21 mouse cellular contexts compared by ENCODE assay signal in the genomic region with DNA sequence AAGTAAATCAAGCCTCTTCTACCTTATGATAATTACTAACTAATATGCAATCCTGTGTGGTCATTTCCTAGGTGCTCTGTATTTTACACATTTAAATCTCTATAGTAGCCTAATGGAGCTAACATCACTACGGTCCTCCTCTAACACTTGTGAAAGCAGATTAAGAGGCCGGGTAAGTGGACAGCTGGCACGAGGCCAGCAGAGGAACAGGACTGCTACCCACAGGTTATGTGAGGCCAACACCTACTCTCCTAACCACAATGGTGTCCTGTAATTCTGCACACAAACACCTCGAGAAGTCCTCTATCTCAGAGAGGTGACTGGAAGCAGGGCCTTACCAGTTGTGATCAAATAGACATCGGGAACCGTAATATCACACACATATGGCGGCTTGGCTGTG. TPM values are rescaled to one million over a fixed set of nuclear protein-coding genes. Genes with fewer than 3 reads are reported as not detected.
A peak's percentile ranks its signal among the peaks of the same experiment; 100 is the strongest.
DNase-seq lines count a peak whose midpoint lies in the region; ATAC-seq and TF ChIP-seq lines count a peak whose summit lies in the region.
"Had no signal": no experiment of that assay in that cellular context is flagged by ENCODE, and none has a peak within 500 bp of the region (broad histone marks: within the 10 kb centered on the region; RNA-seq: fewer than 3 reads in every experiment).

No protein-coding gene starts in this region.

- ATAC-seq in neural tube, embryonic 13.5 days (ENCODE audit: low read depth), result peak; percentile 3; the same call in 1 of the 2 replicates
- ATAC-seq in lung, postnatal 0 days, result peak; percentile 71
- ATAC-seq in stomach, postnatal 0 days (ENCODE audit: low FRiP score, low TSS enrichment), result 0 out of 2 replicates have a peak, but pooled peaks have one; percentile 21

- peaks cover 58% of the 10 kb centered on the region for H3K36me3 ChIP-seq in neural tube, embryonic 13.5 days
- H3K36me3 ChIP-seq in lung, postnatal 0 days (ENCODE audit: insufficient read depth, low read length), result no peaks in the 10 kb centered on the region
- no peaks in the 10 kb centered on the region for H3K36me3 ChIP-seq in stomach, postnatal 0 days (ENCODE audit: control insufficient read depth, insufficient read depth, low read length)
- H3K36me3 ChIP-seq: liver, embryonic 13.5 days had no signal

- H3K27ac ChIP-seq in neural tube, embryonic 13.5 days (replicated peaks), result no peak overlapping the region
- no peak overlapping the region for H3K27ac ChIP-seq in lung, postnatal 0 days (ENCODE audit: low read length)
- H3K27ac ChIP-seq in stomach, postnatal 0 days (replicated peaks), result no peak overlapping the region
- H3K27ac ChIP-seq: forebrain, embryonic 10.5 days; hindbrain, embryonic 13.5 days; kidney, postnatal 0 days; limb, embryonic 13.5 days; liver, embryonic 13.5 days; midbrain, embryonic 12.5 days had no signal

- H3K27me3 ChIP-seq in neural tube, embryonic 13.5 days, result no peaks in the 10 kb centered on the region
- H3K27me3 ChIP-seq in lung, postnatal 0 days (replicated peaks; ENCODE audit: insufficient read depth, low read length), result no peaks in the 10 kb centered on the region
- H3K27me3 ChIP-seq in stomach, postnatal 0 days (ENCODE audit: control insufficient read depth, insufficient read depth, low read length), result no peaks in the 10 kb centered on the region
- H3K27me3 ChIP-seq: CH12.LX; hindbrain, embryonic 13.5 days; limb, embryonic 13.5 days; liver, embryonic 13.5 days; midbrain, embryonic 12.5 days had no signal

- H3K4me1 ChIP-seq in neural tube, embryonic 13.5 days (replicated peaks), result peaks cover 5% of the 10 kb centered on the region
- no peaks in the 10 kb centered on the region for H3K4me1 ChIP-seq in lung, postnatal 0 days (ENCODE audit: insufficient read depth, low read depth, low read length)
- H3K4me1 ChIP-seq in stomach, postnatal 0 days (replicated peaks; ENCODE audit: control insufficient read depth, insufficient read depth), result no peaks in the 10 kb centered on the region
- H3K4me1 ChIP-seq: liver, embryonic 13.5 days had no signal

- H3K9ac ChIP-seq in neural tube, embryonic 13.5 days, result no peak overlapping the region
- H3K9ac ChIP-seq in lung, postnatal 0 days (replicated peaks; ENCODE audit: low read depth), result no peak overlapping the region
- H3K9ac ChIP-seq in stomach, postnatal 0 days (ENCODE audit: low read length), result no peak overlapping the region
- H3K9ac ChIP-seq: hindbrain, embryonic 13.5 days; limb, embryonic 13.5 days; liver, embryonic 13.5 days; midbrain, embryonic 12.5 days had no signal

- 89% methylated on average over 7 of the region's 7 CpGs for WGBS in neural tube, embryonic 13.5 days
- WGBS in lung, postnatal 0 days, result 64% methylated on average over 7 of the region's 7 CpGs
- WGBS in stomach, postnatal 0 days, result 78% methylated on average over 7 of the region's 7 CpGs

- no peak overlapping the region for H3K4me3 ChIP-seq in neural tube, embryonic 13.5 days
- no peak overlapping the region for H3K4me3 ChIP-seq in lung, postnatal 0 days (ENCODE audit: low read depth, low read length)
- H3K4me3 ChIP-seq in stomach, postnatal 0 days (ENCODE audit: low read depth, low read length), result no peak overlapping the region
- H3K4me3 ChIP-seq: forebrain, embryonic 10.5 days; hindbrain, embryonic 13.5 days; limb, embryonic 13.5 days; liver, embryonic 13.5 days; midbrain, embryonic 12.5 days; myocyte had no signal

- H3K9me3 ChIP-seq in neural tube, embryonic 13.5 days, result no peaks in the 10 kb centered on the region
- H3K9me3 ChIP-seq in lung, postnatal 0 days (ENCODE audit: low read length), result no peaks in the 10 kb centered on the region
- no peaks in the 10 kb centered on the region for H3K9me3 ChIP-seq in stomach, postnatal 0 days (ENCODE audit: control insufficient read depth, low read length)
- H3K9me3 ChIP-seq: forebrain, embryonic 10.5 days; hindbrain, embryonic 13.5 days; limb, embryonic 13.5 days; liver, embryonic 13.5 days; midbrain, embryonic 12.5 days had no signal

- H3K4me2 ChIP-seq in neural tube, embryonic 13.5 days, result no peak overlapping the region
- H3K4me2 ChIP-seq in lung, postnatal 0 days (replicated peaks; ENCODE audit: low read depth, low read length), result no peak overlapping the region
- no peak overlapping the region for H3K4me2 ChIP-seq in stomach, postnatal 0 days (replicated peaks; ENCODE audit: low read depth)
- H3K4me2 ChIP-seq: hindbrain, embryonic 13.5 days; limb, embryonic 13.5 days; liver, embryonic 13.5 days; midbrain, embryonic 12.5 days had no signal

- TF ChIP-seq CTCF in lung, postnatal 0 days (IDR thresholded peaks at IDR 0.05), result no peak
- TF ChIP-seq CTCF in stomach, postnatal 0 days (IDR thresholded peaks at IDR 0.05; ENCODE audit: low read depth), result no peak

- DNase-seq in heart, postnatal 4 days, result peak; percentile 36
- DNase-seq in heart, adult 9 months (ENCODE audit: low spot score in 2 of 2), result no peak
- DNase-seq in neural tube, embryonic 10.5 days (ENCODE audit: extremely low spot score, low spot score), result no peak
- peak; percentile 62 for DNase-seq in lung, postnatal 0 days (ENCODE audit: low spot score)
- no peak for DNase-seq in stomach, postnatal 0 days (ENCODE audit: low spot score)
- DNase-seq in frontal cortex, postnatal 10 days (ENCODE audit: low spot score in 2 of 2), result no peak
- DNase-seq: adrenal gland, postnatal 36 days; cerebellum, adult 2 months; gastrocnemius, postnatal 10 days; layer of hippocampus, postnatal 36 days; liver, embryonic 13.5 days; spleen, adult 18-20 months; thymus, postnatal 4 days had no signal

- no peak for TF ChIP-seq EP300 in lung, postnatal 0 days (IDR thresholded peaks at IDR 0.05)
- no peak for TF ChIP-seq EP300 in stomach, postnatal 0 days (optimal IDR thresholded peaks at IDR 0.05)

RNA-seq across cellular contexts. Expression of a gene that starts 59.8 kb away (rescaled TPM):
- 1 to 10 TPM; 3.7 to 3.9 TPM for total RNA-seq in heart, postnatal 4 days (2021)
- polyA plus RNA-seq in neural tube, embryonic 13.5 days (2015; fragmentation: Nextera tagmentation; extraction: Ambion mirVana), result 14.6 and 15.4 TPM in 2 replicates
- 1.2 and 1.3 TPM in 2 replicates for polyA plus RNA-seq in lung, postnatal 0 days (2015; fragmentation: Nextera tagmentation; extraction: Ambion mirVana)
- polyA plus RNA-seq in stomach, postnatal 0 days (2015; fragmentation: Nextera tagmentation; extraction: Ambion mirVana), result 0.70 and 1.1 TPM in 2 replicates

Comparison
In these comparisons a context has a peak if more than half of its experiments do, and no peak if none do; other contexts are left out.
1. DNase-seq: peak in heart, postnatal 4 days (single experiment) and lung, postnatal 0 days (single experiment); none in heart, adult 9 months (0 of 2), neural tube, embryonic 10.5 days (single experiment), stomach, postnatal 0 days (single experiment) and frontal cortex, postnatal 10 days (0 of 2).
2. ATAC-seq: peak in every context shown above with its lines; median percentile 71 in lung, postnatal 0 days; 21 in stomach, postnatal 0 days; 3 in neural tube, embryonic 13.5 days.